Mouse (Mus musculus): ENCODE measurements around the gene Itprip.

Itprip gene

GRCm38 (mm10) chr19:47849735-47850134, 69.4 kb downstream of the Itprip start:
- no peak for DNase-seq
